Mouse (Mus musculus) lung, embryonic 16.5 days (tissue): ENCODE measurements around the gene Actl6b. TPM values are rescaled to one million over a fixed set of nuclear protein-coding genes. Genes with fewer than 3 reads are reported as not detected.
"Not testable (repeated sequence)": the region's sequence is repeated elsewhere in the genome, so short reads cannot be mapped to it uniquely, and the experiment has no call there.

ENCODE experiments used
- ATAC-seq: fragments of 200-750 bp; cut with Nextera tagmentation; 2 replicates; pipeline ENCODE4 v1.8.0; 2017; ENCODE audit warnings: low read depth, mild to moderate bottlenecking, moderate library complexity
- H3K27ac ChIP-seq: fragments of 300-500 bp; sonication (generic); 2 replicates; pipeline ENCODE4 v1.5.1; 2014; ENCODE audit warnings: mild to moderate bottlenecking, control low read depth, low read length
- H3K27me3 ChIP-seq: fragments of 300-500 bp; sonication (generic); 2 replicates; pipeline ENCODE4 v1.6.1; 2014; ENCODE audit warnings: low read depth, low read length, mixed read lengths; ENCODE audit not compliant: control insufficient read depth, insufficient read depth
- H3K36me3 ChIP-seq: fragments of 300-500 bp; sonication (generic); 2 replicates; pipeline ENCODE4 v1.6.1; 2014; ENCODE audit warnings: low read length; ENCODE audit not compliant: control insufficient read depth, insufficient read depth
- H3K4me1 ChIP-seq: fragments of 300-500 bp; sonication (generic); replicated peaks from 2 replicates; pipeline ENCODE4 v1.6.1; 2014; ENCODE audit warnings: low read length, mixed read lengths; ENCODE audit not compliant: control insufficient read depth, insufficient read depth
- H3K4me2 ChIP-seq: fragments of 300-500 bp; sonication (generic); 2 replicates; pipeline ENCODE4 v1.6.1; 2014; ENCODE audit warnings: low read depth, low read length, control low read depth
- H3K4me3 ChIP-seq: fragments of 300-500 bp; sonication (generic); 2 replicates; pipeline ENCODE4 v1.5.1; 2014; ENCODE audit warnings: mild to moderate bottlenecking, low read length, control low read depth
- H3K9ac ChIP-seq: fragments of 300-500 bp; sonication (generic); 2 replicates; pipeline ENCODE4 v1.6.1; 2014; ENCODE audit warnings: low read length, control low read depth
- H3K9me3 ChIP-seq: fragments of 300-500 bp; sonication (generic); 2 replicates; pipeline ENCODE4 v1.6.1; 2016; ENCODE audit warnings: low read length; ENCODE audit not compliant: control insufficient read depth
- WGBS: fragments of 180-500 bp; shearing (Covaris S2); extraction: QIAGEN DNeasy Blood & Tissue Kit; methylation state at CpG from one replicate; pipeline ENCODE4 v1.1.7; 2014; 5-methylcytosine and 5-hydroxymethylcytosine counted together
- microRNA-seq: library from miRNA; unstranded; fragments of <30 nt; microRNA quantifications from one replicate; pipeline ENCODE4, GENCODE M21; 2016
- polyA plus RNA-seq: library from polyadenylated mRNA; unstranded; fragments of >200 nt; fragmentation: Nextera tagmentation; extraction: Ambion mirVana; gene quantifications from 2 replicates; pipeline ENCODE4 v1.2.1, GENCODE M21; 2015

Actl6b gene
- polyA plus RNA-seq, 1 experiment from 2014 or later, result 0.51 TPM

GRCm38 (mm10) chr5:137613076-137613475 lies 59.8 kb downstream of the Actl6b start:
- 70% methylated on average over 5 of the region's 5 CpGs for WGBS
- Histone ChIP-seq H3K4me3 (no peak overlapping the region), H3K36me3 (no peaks in the 10 kb centered on the region), H3K4me2 (no peak overlapping the region), H3K27ac (no peak overlapping the region), H3K27me3 (no peaks in the 10 kb centered on the region), H3K4me1 (peaks cover 34% of the 10 kb centered on the region), H3K9ac (no peak overlapping the region; the same call in 1 of the 2 replicates), H3K9me3 (no peaks in the 10 kb centered on the region)
- ATAC-seq, result no peak

- Histone ChIP-seq H3K9me3 (no peaks in the 10 kb centered on the region), H3K27me3 (no peaks in the 10 kb centered on the region), H3K36me3 (no peaks in the 10 kb centered on the region), H3K4me3 (no peak within 1 kb of the TSS), H3K27ac (no peak within 1 kb of the TSS), H3K4me1 (peaks cover 29% of the 10 kb centered on the region), H3K4me2 (no peak within 1 kb of the TSS), H3K9ac (peak within 1 kb of the TSS; percentile 46)
- WGBS, result 53% methylated on average over 11 of the region's 11 CpGs
- no peak for ATAC-seq
Measured at GRCm38 (mm10) chr5:137613550-137613949, 60.2 kb downstream of the Actl6b start, which contains the start of gene Pcolce. Pcolce (minus strand) TSS chr5:137613784.

GRCm38 (mm10) chr5:137614921-137615320 lies 61.6 kb downstream of the Actl6b start:
- not testable (repeated sequence) for H3K9ac ChIP-seq, ATAC-seq, H3K4me2 ChIP-seq, H3K27me3 ChIP-seq, H3K9me3 ChIP-seq, H3K4me3 ChIP-seq, H3K27ac ChIP-seq, H3K36me3 ChIP-seq
- H3K4me1 ChIP-seq, result peaks cover 19% of the 10 kb centered on the region
- 82% methylated on average over 2 of the region's 2 CpGs for WGBS

DNA sequence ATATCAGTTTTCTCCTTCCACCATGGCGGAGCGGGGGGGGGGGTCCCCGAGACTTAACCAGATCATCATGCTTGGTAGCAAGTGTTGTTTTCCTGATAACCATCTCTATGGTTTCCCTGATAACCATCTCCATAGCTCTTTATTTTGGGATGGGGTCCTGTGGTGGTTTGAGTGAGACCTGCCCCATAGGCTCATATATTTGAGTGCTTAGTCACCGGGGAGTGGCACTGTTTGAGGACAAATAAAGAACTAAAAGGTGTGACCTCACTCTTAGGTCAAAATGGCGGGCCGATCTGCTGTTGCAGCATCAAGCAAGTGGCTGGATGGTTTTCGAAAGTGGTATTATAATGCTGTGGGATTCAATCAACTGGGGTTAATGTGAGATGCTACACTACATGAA lies 62.0 kb downstream of the Actl6b start:
- Histone ChIP-seq H3K4me2 (no peak overlapping the region), H3K4me1 (peaks cover 15% of the 10 kb centered on the region), H3K4me3 (no peak overlapping the region), H3K27me3 (no peaks in the 10 kb centered on the region), H3K9ac (no peak overlapping the region), H3K9me3 (no peaks in the 10 kb centered on the region), H3K27ac (no peak overlapping the region), H3K36me3 (no peaks in the 10 kb centered on the region)
- no peak for ATAC-seq
- 74% methylated on average over 7 of the region's 7 CpGs for WGBS

Small RNA genes within 50 kb of the gene (microRNA-seq; reads per million reads assigned to microRNA genes)
- not detected for gene Mir6418

Other genes starting within 250 kb of the Actl6b start
- gene Srrt, start 245.8 kb upstream of the Actl6b start, polyA plus RNA-seq, result 141 and 144 TPM in 2 replicates
- 90.5 and 94.0 TPM in 2 replicates for gene Trip6, start 239.1 kb upstream of the Actl6b start, polyA plus RNA-seq
- 11.6 and 12.5 TPM in 2 replicates for gene Slc12a9, start 219.9 kb upstream of the Actl6b start, polyA plus RNA-seq
- gene Ephb4, start 203.4 kb upstream of the Actl6b start, polyA plus RNA-seq, result 50.7 and 56.9 TPM in 2 replicates
- gene Zan, start 76.5 kb upstream of the Actl6b start, polyA plus RNA-seq, result 0.53 and 0.62 TPM in 2 replicates
- gene Pop7, start 51.0 kb upstream of the Actl6b start, polyA plus RNA-seq, result 50.4 and 54.4 TPM in 2 replicates
- gene Gigyf1, start 35.0 kb upstream of the Actl6b start, polyA plus RNA-seq, result 10.7 and 10.9 TPM in 2 replicates
- gene Epo, start 20.3 kb upstream of the Actl6b start, polyA plus RNA-seq, result 0.31 and 0.98 TPM in 2 replicates
- 379 and 400 TPM in 2 replicates for gene Gnb2, start 20.0 kb upstream of the Actl6b start, polyA plus RNA-seq
- gene Tfr2, start 16.3 kb downstream of the Actl6b start, polyA plus RNA-seq, result 0.46 and 1.4 TPM in 2 replicates
- 30.4 and 30.7 TPM in 2 replicates for gene Mospd3, start 47.5 kb downstream of the Actl6b start, polyA plus RNA-seq
- 119 and 123 TPM in 2 replicates for gene Pcolce, start 60.3 kb downstream of the Actl6b start, polyA plus RNA-seq
- 0.13 and 0.15 TPM in 2 replicates for gene Fbxo24, start 75.5 kb downstream of the Actl6b start, polyA plus RNA-seq
- gene Lrch4, start 75.6 kb downstream of the Actl6b start, polyA plus RNA-seq, result 34.2 and 42.6 TPM in 2 replicates
- gene Gm20605, start 75.7 kb downstream of the Actl6b start, polyA plus RNA-seq, result 14.8 and 18.1 TPM in 2 replicates
- gene Sap25, start 87.8 kb downstream of the Actl6b start, polyA plus RNA-seq, result 9.7 and 12.4 TPM in 2 replicates
- 0.38 TPM in 1 of 2 replicates, not detected in the other for gene Irs3, start 92.2 kb downstream of the Actl6b start, polyA plus RNA-seq
- 14.2 and 16.3 TPM in 2 replicates for gene Agfg2, start 131.2 kb downstream of the Actl6b start, polyA plus RNA-seq
- gene Nyap1, start 188.1 kb downstream of the Actl6b start, polyA plus RNA-seq, result 1.6 and 1.9 TPM in 2 replicates
- 140 and 146 TPM in 2 replicates for gene Tsc22d4, start 192.2 kb downstream of the Actl6b start, polyA plus RNA-seq
- 25.9 and 30.5 TPM in 2 replicates for gene Ppp1r35, start 225.3 kb downstream of the Actl6b start, polyA plus RNA-seq
- 10.0 and 10.5 TPM in 2 replicates for gene Mepce, start 234.1 kb downstream of the Actl6b start, polyA plus RNA-seq
- 24.3 and 26.8 TPM in 2 replicates for gene Zcwpw1, start 234.3 kb downstream of the Actl6b start, polyA plus RNA-seq